Mouse (Mus musculus): Measurements from ENCODE around the gene Gm4792. TPM values are rescaled to one million over a fixed set of nuclear protein-coding genes. Genes with fewer than 3 reads are reported as not detected.

The Gm4792 gene
- polyA plus RNA-seq, 1 experiment from 2014 or later = not detected

DNA sequence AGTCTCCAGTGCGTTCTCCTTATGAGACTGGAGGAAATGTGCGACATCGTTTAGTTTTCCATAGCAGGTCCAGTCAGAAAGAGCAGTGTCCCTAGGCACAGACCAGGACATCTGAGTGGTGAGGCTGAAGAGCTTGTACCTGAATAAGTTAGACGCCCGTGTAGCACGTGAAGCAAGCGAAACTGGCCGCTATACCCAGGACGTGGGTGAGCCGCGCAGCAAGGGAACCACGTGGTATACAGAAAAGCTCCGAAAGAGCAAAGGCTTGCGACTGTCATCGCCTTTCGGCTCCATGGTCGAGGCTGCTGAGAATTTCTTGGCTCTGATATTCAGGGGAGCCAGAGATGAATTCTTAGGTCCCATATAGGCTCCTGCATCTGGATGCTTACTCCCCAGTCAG lies 43.0 kb upstream of the Gm4792 start:
- H3K27ac ChIP-seq (ENCODE audit: low read depth, low read length) = no peak overlapping the region
- H3K4me2 ChIP-seq (ENCODE audit: low read depth, low read length, severe bottlenecking) = no peak overlapping the region
- no peak for ATAC-seq (replicated peaks; ENCODE audit: low FRiP score)
- H3K9me3 ChIP-seq (ENCODE audit: control insufficient read depth, low read length) = no peaks in the 10 kb centered on the region
- H3K27me3 ChIP-seq (ENCODE audit: control insufficient read depth, insufficient read depth, low read length) = no peaks in the 10 kb centered on the region
- H3K9ac ChIP-seq (ENCODE audit: low read length) = no peak overlapping the region
- WGBS = 70% methylated on average over 17 of the region's 17 CpGs
- no peaks in the 10 kb centered on the region for H3K4me1 ChIP-seq (replicated peaks; ENCODE audit: control insufficient read depth, insufficient read depth, low read length)
- no peaks in the 10 kb centered on the region for H3K36me3 ChIP-seq (ENCODE audit: control insufficient read depth, insufficient read depth, low read length)
- DNase-seq (ENCODE audit: low spot score) = no peak
- H3K4me3 ChIP-seq (ENCODE audit: low read depth, low read length) = no peak overlapping the region

DNA sequence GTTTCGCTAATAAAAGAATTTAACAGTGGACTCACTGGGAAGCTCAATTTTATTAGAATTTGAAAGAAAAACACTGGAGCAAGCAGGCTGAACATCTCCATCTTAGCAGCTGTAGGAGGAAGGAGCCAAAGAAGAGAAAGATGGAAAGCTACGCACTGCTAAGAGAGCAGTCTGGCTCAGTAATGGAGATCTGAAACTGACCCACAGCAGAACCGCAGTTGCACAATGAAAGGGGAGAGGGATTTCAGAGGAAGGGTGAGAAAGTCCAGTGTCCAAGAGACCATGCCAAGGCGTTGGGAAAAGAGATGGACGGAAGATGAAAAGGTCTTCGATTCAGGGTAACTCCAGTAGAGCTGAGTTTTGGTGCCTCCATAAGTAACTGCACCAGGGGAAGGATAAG lies 37.6 kb upstream of the Gm4792 start:
- no peaks in the 10 kb centered on the region for H3K4me1 ChIP-seq (replicated peaks; ENCODE audit: control insufficient read depth, insufficient read depth, low read length)
- H3K27me3 ChIP-seq (ENCODE audit: control insufficient read depth, insufficient read depth, low read length) = no peaks in the 10 kb centered on the region
- ATAC-seq (replicated peaks; ENCODE audit: low FRiP score) (no peak), DNase-seq (ENCODE audit: low spot score) (no peak)
- H3K9me3 ChIP-seq (ENCODE audit: control insufficient read depth, low read length) = no peaks in the 10 kb centered on the region
- 87% methylated on average over 6 of the region's 6 CpGs for WGBS
- H3K27ac ChIP-seq (ENCODE audit: low read depth, low read length) = no peak overlapping the region
- no peaks in the 10 kb centered on the region for H3K36me3 ChIP-seq (ENCODE audit: control insufficient read depth, insufficient read depth, low read length)
- no peak overlapping the region for H3K9ac ChIP-seq (ENCODE audit: low read length)
- H3K4me2 ChIP-seq (ENCODE audit: low read depth, low read length, severe bottlenecking) = no peak overlapping the region
- H3K4me3 ChIP-seq (ENCODE audit: low read depth, low read length) = no peak overlapping the region

DNA sequence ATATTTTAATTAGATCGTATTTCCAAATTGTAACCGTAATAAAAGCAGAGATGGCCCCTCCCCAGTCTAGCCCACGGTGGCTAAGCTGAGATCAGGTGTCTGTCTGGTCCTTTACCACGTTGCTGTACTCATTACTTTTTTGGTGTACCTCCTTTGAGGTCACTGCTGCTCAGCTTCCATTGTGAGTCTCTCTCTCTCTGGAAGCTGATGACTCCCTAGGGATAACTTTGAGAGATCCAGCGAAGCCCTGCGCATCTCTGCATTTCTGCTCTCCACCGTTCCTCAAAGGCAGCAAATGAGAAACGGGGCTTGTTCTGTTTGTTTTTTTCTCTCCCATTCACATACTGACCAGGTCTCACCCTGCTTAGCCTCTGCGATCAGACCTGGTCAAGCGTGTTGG lies 36.5 kb upstream of the Gm4792 start:
- Histone ChIP-seq H3K27ac (ENCODE audit: low read depth, low read length) (no peak overlapping the region), H3K4me2 (ENCODE audit: low read depth, low read length, severe bottlenecking) (no peak overlapping the region), H3K9me3 (ENCODE audit: control insufficient read depth, low read length) (no peaks in the 10 kb centered on the region), H3K9ac (ENCODE audit: low read length) (no peak overlapping the region), H3K4me1 (replicated peaks; ENCODE audit: control insufficient read depth, insufficient read depth, low read length) (no peaks in the 10 kb centered on the region), H3K4me3 (ENCODE audit: low read depth, low read length) (no peak overlapping the region), H3K36me3 (ENCODE audit: control insufficient read depth, insufficient read depth, low read length) (no peaks in the 10 kb centered on the region), H3K27me3 (ENCODE audit: control insufficient read depth, insufficient read depth, low read length) (no peaks in the 10 kb centered on the region)
- no peak for DNase-seq (ENCODE audit: low spot score)
- no peak for ATAC-seq (replicated peaks; ENCODE audit: low FRiP score)
- WGBS = 87% methylated on average over 10 of the region's 10 CpGs

DNA sequence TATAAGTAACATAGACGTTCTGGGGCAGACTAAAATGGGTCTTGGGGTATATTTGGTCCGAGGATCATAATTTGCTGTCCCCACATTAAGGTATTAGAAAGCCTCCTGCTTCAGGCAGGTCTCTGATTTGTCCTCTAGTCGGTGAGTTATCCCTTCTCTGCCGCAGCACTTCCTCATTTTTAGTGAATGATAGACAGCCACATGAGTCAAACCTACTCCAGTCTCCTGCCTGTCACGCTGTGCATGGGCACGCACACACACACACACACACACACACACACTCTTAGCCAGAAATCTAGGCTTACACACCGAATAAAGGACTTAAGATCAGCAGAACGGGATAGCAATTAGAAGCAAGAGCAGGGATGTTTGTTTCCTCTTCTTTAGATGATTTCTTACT lies 34.8 kb upstream of the Gm4792 start:
- no peaks in the 10 kb centered on the region for H3K36me3 ChIP-seq (ENCODE audit: control insufficient read depth, insufficient read depth, low read length)
- no peaks in the 10 kb centered on the region for H3K4me1 ChIP-seq (replicated peaks; ENCODE audit: control insufficient read depth, insufficient read depth, low read length)
- no peak overlapping the region for H3K4me2 ChIP-seq (ENCODE audit: low read depth, low read length, severe bottlenecking)
- 87% methylated on average over 8 of the region's 8 CpGs for WGBS
- no peaks in the 10 kb centered on the region for H3K9me3 ChIP-seq (ENCODE audit: control insufficient read depth, low read length)
- no peak for DNase-seq (ENCODE audit: low spot score)
- no peak for ATAC-seq (replicated peaks; ENCODE audit: low FRiP score)
- H3K27me3 ChIP-seq (ENCODE audit: control insufficient read depth, insufficient read depth, low read length) = no peaks in the 10 kb centered on the region
- no peak overlapping the region for H3K27ac ChIP-seq (ENCODE audit: low read depth, low read length)
- no peak overlapping the region for H3K9ac ChIP-seq (ENCODE audit: low read length)
- H3K4me3 ChIP-seq (ENCODE audit: low read depth, low read length) = no peak overlapping the region

DNA sequence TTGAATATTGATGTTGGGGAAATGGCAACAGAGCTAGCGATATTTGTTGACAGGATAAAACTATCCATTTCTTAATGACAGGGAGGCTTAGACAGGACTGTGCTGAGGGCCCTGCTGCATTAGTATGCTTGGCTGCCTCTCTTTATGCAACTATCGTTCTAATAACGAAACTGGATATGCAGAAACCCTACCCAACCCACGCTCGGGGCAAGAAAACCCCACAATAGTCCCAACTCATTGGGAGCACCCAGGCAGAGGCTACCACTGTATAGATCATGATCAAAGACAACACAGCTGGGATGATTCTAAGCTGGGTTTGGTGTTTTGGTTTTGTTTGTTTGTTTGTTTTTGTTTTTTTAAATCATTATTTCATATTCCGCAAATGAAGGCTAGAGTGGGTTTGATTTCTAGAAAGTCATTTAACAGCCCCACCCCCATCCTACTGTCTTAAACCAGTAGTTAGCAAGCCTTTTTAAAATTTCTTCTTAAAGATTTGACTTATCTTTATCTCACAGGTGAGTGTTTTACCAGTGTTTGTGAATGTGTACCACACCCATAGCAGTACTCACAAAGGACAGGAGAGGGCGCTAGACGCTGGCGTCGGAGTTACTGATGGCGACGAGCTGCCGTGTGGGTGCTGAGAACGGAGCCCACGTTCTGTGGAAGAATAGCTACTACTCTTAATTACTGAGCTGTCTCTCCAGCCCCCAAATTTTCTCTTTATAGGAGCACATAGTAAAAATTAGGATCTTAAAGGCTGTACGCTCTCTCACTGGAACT lies 34.0 kb upstream of the Gm4792 start:
- Histone ChIP-seq H3K27ac (ENCODE audit: low read depth, low read length) (no peak overlapping the region), H3K36me3 (ENCODE audit: control insufficient read depth, insufficient read depth, low read length) (no peaks in the 10 kb centered on the region), H3K4me1 (replicated peaks; ENCODE audit: control insufficient read depth, insufficient read depth, low read length) (no peaks in the 10 kb centered on the region), H3K9me3 (ENCODE audit: control insufficient read depth, low read length) (no peaks in the 10 kb centered on the region), H3K4me3 (ENCODE audit: low read depth, low read length) (no peak overlapping the region), H3K9ac (ENCODE audit: low read length) (no peak overlapping the region), H3K27me3 (ENCODE audit: control insufficient read depth, insufficient read depth, low read length) (no peaks in the 10 kb centered on the region), H3K4me2 (ENCODE audit: low read depth, low read length, severe bottlenecking) (no peak overlapping the region)
- 82% methylated on average over 16 of the region's 16 CpGs for WGBS
- ATAC-seq (replicated peaks; ENCODE audit: low FRiP score) (no peak), DNase-seq (ENCODE audit: low spot score) (no peak)

DNA sequence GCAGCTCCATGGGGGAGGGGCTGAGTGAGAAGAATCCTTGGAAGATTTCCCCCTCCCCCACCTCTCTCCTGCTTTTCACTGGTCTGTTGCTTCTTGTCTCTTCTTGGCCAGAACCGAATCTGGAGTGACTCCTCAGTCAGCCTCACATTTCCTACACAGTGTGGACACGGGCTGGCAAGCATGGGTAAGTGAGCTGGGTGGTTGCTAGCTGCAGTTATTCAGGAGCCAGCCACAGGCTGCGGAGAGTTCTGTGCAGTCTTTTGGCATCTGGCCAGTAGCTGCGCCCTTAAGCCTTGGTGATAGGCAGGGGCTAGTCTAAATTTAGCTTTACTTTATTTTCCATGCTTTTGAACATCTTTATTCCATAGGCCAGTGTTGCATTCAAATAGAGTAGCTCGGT lies 31.5 kb upstream of the Gm4792 start:
- DNase-seq (ENCODE audit: low spot score) = no peak

DNA sequence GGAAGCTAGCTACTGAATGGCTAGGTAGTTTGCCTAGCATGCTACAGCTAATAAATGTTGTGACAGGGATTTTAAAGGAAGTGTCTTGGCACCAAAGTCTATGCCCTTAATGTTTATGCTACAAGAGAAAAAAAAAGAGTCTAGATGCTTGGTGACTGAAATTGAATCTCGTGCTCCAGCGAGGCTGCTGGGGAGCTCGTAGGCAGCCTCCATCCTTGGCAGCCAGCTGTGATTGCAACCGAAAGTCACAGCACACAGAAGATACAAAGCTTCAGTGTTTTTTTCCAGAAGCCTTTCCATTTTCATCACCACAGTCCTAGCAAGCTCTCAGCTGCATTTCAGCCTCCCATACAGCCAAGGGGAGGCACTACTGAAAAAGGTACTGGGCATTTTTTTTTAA lies 20.1 kb upstream of the Gm4792 start:
- DNase-seq (ENCODE audit: low spot score) = no peak
- Histone ChIP-seq H3K9ac (ENCODE audit: low read length) (no peak overlapping the region), H3K4me1 (replicated peaks; ENCODE audit: control insufficient read depth, insufficient read depth, low read length) (no peaks in the 10 kb centered on the region), H3K36me3 (ENCODE audit: control insufficient read depth, insufficient read depth, low read length) (no peaks in the 10 kb centered on the region), H3K27me3 (ENCODE audit: control insufficient read depth, insufficient read depth, low read length) (no peaks in the 10 kb centered on the region), H3K4me2 (ENCODE audit: low read depth, low read length, severe bottlenecking) (no peak overlapping the region), H3K27ac (ENCODE audit: low read depth, low read length) (no peak overlapping the region), H3K9me3 (ENCODE audit: control insufficient read depth, low read length) (no peaks in the 10 kb centered on the region), H3K4me3 (ENCODE audit: low read depth, low read length) (no peak overlapping the region)
- 63% methylated on average over 4 of the region's 4 CpGs for WGBS
- no peak for ATAC-seq (replicated peaks; ENCODE audit: low FRiP score)

More for the DNA sequence above, 31.5 kb upstream of the Gm4792 start:
- Histone ChIP-seq H3K9ac (ENCODE audit: low read length) (no peak overlapping the region), H3K27me3 (ENCODE audit: control insufficient read depth, insufficient read depth, low read length) (no peaks in the 10 kb centered on the region), H3K4me3 (ENCODE audit: low read depth, low read length) (no peak overlapping the region), H3K36me3 (ENCODE audit: control insufficient read depth, insufficient read depth, low read length) (no peaks in the 10 kb centered on the region), H3K4me1 (replicated peaks; ENCODE audit: control insufficient read depth, insufficient read depth, low read length) (no peaks in the 10 kb centered on the region), H3K27ac (ENCODE audit: low read depth, low read length) (no peak overlapping the region), H3K4me2 (ENCODE audit: low read depth, low read length, severe bottlenecking) (no peak overlapping the region), H3K9me3 (ENCODE audit: control insufficient read depth, low read length) (no peaks in the 10 kb centered on the region)
- no peak for ATAC-seq (replicated peaks; ENCODE audit: low FRiP score)
- WGBS = 66% methylated on average over 5 of the region's 5 CpGs

DNA sequence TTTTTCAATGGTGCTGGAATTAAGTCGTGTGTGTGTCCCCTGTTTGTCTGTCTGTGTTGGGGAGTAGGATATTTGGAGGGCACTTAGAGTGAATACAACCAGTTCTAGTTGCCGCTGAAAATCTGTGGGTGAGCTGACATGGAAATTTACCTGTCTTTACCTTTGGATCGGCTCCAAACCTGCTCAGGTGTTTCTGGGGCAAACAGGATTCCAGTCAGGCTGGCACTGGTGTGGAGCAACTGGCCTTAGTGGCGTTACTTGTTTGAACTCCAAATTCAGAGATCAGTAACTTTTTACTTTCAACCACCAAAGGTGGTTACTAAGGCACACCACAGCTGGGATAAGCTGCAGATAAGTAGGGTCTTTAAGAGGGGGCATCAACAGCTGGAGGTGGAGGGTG lies 14.6 kb upstream of the Gm4792 start:
- H3K36me3 ChIP-seq (ENCODE audit: control insufficient read depth, insufficient read depth, low read length) = no peaks in the 10 kb centered on the region
- ATAC-seq (replicated peaks; ENCODE audit: low FRiP score) = no peak
- H3K27ac ChIP-seq (ENCODE audit: low read depth, low read length) = no peak overlapping the region
- no peaks in the 10 kb centered on the region; the same call in 1 of the 2 replicates for H3K9me3 ChIP-seq (ENCODE audit: control insufficient read depth, low read length)
- WGBS = 88% methylated on average over 4 of the region's 4 CpGs
- H3K9ac ChIP-seq (ENCODE audit: low read length) = no peak overlapping the region
- no peak overlapping the region for H3K4me2 ChIP-seq (ENCODE audit: low read depth, low read length, severe bottlenecking)
- no peak overlapping the region for H3K4me3 ChIP-seq (ENCODE audit: low read depth, low read length)
- H3K27me3 ChIP-seq (ENCODE audit: control insufficient read depth, insufficient read depth, low read length) = peaks cover 4% of the 10 kb centered on the region; the same call in 1 of the 2 replicates
- 0 out of 2 replicates have a peak, but pooled peaks cover 2% of the 10 kb centered on the region for H3K4me1 ChIP-seq (replicated peaks; ENCODE audit: control insufficient read depth, insufficient read depth, low read length)
- DNase-seq (ENCODE audit: low spot score) = no peak

All from forebrain, embryonic 11.5 days (tissue).